Mouse (Mus musculus) neural tube, embryonic 12.5 days (tissue): ENCODE measurements at regions not wholly inside any gene's neighbourhood (a gene's known extent, or its start where the extent isn't known, plus 50 kb on each side); places are given as distances from the start of the nearest gene placed in this dataset.

Experiments
- ATAC-seq: fragments of 200-750 bp; cut with Nextera tagmentation; 2 replicates; pipeline ENCODE4 v1.8.0; 2017; ENCODE audit warnings: low read depth, mild to moderate bottlenecking, moderate TSS enrichment, moderate library complexity; ENCODE audit not compliant: low FRiP score
- H3K27ac ChIP-seq: fragments of 300-500 bp; sonication (generic); 2 replicates; pipeline ENCODE4 v1.5.1; 2016
- H3K27me3 ChIP-seq: fragments of 300-500 bp; sonication (generic); replicated peaks from 2 replicates; pipeline ENCODE4 v1.6.1; 2016; ENCODE audit warnings: mild to moderate bottlenecking
- H3K36me3 ChIP-seq: fragments of 300-500 bp; sonication (generic); 2 replicates; pipeline ENCODE4 v1.6.1; 2016; ENCODE audit warnings: mild to moderate bottlenecking
- H3K4me1 ChIP-seq: fragments of 300-500 bp; sonication (generic); 2 replicates; pipeline ENCODE4 v1.6.1; 2016
- H3K4me2 ChIP-seq: fragments of 300-500 bp; sonication (generic); replicated peaks from 2 replicates; pipeline ENCODE4 v1.6.1; 2016; ENCODE audit warnings: mild to moderate bottlenecking
- H3K4me3 ChIP-seq: fragments of 300-500 bp; sonication (generic); 2 replicates; pipeline ENCODE4 v1.5.1; 2016
- H3K9ac ChIP-seq: fragments of 300-500 bp; sonication (generic); 2 replicates; pipeline ENCODE4 v1.6.1; 2016; ENCODE audit warnings: mild to moderate bottlenecking
- H3K9me3 ChIP-seq: fragments of 300-500 bp; sonication (generic); 2 replicates; pipeline ENCODE4 v1.6.1; 2016; ENCODE audit warnings: mild to moderate bottlenecking
- WGBS: fragments of 180-500 bp; shearing (Covaris S2); methylation state at CpG from one replicate; pipeline ENCODE4 v1.1.7; 2016; 5-methylcytosine and 5-hydroxymethylcytosine counted together

DNA sequence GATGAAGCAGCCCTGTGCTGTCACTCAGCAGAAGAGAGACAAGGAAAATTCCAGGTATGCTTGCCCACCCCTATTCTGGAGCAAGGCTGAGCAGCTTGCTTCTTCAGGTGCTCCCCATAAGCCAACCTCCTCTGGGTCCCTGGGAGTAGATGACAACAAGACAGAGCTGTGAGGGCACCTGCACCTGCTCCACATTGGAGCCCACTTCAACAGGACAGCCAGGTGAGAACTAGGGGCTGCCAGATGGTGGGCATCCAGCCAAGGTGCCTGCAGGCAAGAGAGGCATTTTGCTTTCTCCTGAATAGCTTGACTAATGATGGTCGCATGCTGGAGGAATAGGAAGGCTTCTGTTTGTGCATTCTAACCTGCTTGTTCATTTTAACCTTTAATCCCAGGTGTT is 61.1 kb upstream of the Kcnmb2 start:
- H3K4me2 ChIP-seq: no peak overlapping the region
- no peaks in the 10 kb centered on the region for H3K27me3 ChIP-seq
- H3K36me3 ChIP-seq: no peaks in the 10 kb centered on the region
- ATAC-seq: no peak
- H3K9ac ChIP-seq: no peak overlapping the region
- no peak overlapping the region for H3K27ac ChIP-seq
- WGBS: 81% methylated on average over 1 of the region's 1 CpGs
- H3K4me1 ChIP-seq: no peaks in the 10 kb centered on the region
- no peaks in the 10 kb centered on the region for H3K9me3 ChIP-seq
- H3K4me3 ChIP-seq: no peak overlapping the region

DNA sequence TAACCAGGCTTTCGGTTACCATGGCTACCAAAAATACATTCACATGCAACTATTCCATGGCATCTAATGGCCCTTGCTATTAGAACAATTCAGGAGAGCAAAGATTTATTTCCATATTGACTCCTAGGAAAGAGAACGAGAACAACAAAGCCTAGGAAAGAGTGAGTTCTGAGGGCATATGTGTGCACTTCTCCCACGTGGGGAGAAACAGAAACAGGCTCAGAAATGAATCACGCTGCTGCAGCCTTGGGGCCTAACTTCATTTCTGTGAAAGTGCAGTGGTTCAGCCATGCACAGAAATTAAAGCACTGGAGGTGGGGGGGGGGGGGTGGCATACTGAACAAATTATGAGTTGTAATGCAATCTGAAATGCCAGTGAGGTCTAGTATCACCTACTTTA is 55.2 kb upstream of the Kcnmb2 start:
- WGBS: 55% methylated on average over 4 of the region's 4 CpGs
- Histone ChIP-seq H3K4me1 (no peaks in the 10 kb centered on the region), H3K36me3 (no peaks in the 10 kb centered on the region), H3K4me2 (no peak overlapping the region), H3K9ac (no peak overlapping the region), H3K9me3 (no peaks in the 10 kb centered on the region), H3K4me3 (no peak overlapping the region), H3K27ac (no peak overlapping the region), H3K27me3 (no peaks in the 10 kb centered on the region)
- no peak for ATAC-seq
